ENCODE assay signal across 8 mouse cellular contexts in genomic region chr7:101349861-101350260, GRCm38 (mm10). TPM values are rescaled to one million over a fixed set of nuclear protein-coding genes. Genes with fewer than 3 reads are reported as not detected.
DNase-seq lines count a peak whose midpoint lies in the region; ATAC-seq lines count a peak whose summit lies in the region.

No protein-coding gene starts in this region.

- peaks cover 78% of the 10 kb centered on the region for H3K4me1 ChIP-seq in liver, embryonic 15.5 days (replicated peaks)

- DNase-seq in cerebellum, adult 11-12 months, result peak; percentile 60
- DNase-seq in cerebellum, adult 8-10 months, result no peak
- peak; percentile 84 for DNase-seq in Muller cell, postnatal 12 days (ENCODE audit: inconsistent ontology term)
- DNase-seq in layer of hippocampus, adult 11-12 months (ENCODE audit: low spot score), result peak; percentile 76
- no peak for DNase-seq in urinary bladder, postnatal 10 days (ENCODE audit: low spot score)
- no peak for DNase-seq in thymus, postnatal 0 days (ENCODE audit: low spot score)
- DNase-seq in thymus, adult 18-20 months, result no peak

- peak overlapping the region; percentile 90 for H3K4me2 ChIP-seq in liver, embryonic 15.5 days

- H3K27me3 ChIP-seq in liver, embryonic 15.5 days, result no peaks in the 10 kb centered on the region

- H3K27ac ChIP-seq in liver, embryonic 15.5 days (replicated peaks), result no peak overlapping the region

- no peaks in the 10 kb centered on the region for H3K9me3 ChIP-seq in liver, embryonic 15.5 days (replicated peaks)

- no peak for ATAC-seq in liver, embryonic 15.5 days (ENCODE audit: insufficient read depth)

- WGBS in liver, embryonic 15.5 days (ENCODE audit: insufficient replicate concordance), result 70% methylated on average over 2 of the region's 2 CpGs

- H3K4me3 ChIP-seq in liver, embryonic 15.5 days (replicated peaks), result no peak overlapping the region; the same call in 1 of the 2 replicates

- peaks cover 14% of the 10 kb centered on the region for H3K36me3 ChIP-seq in liver, embryonic 15.5 days (replicated peaks)

- H3K9ac ChIP-seq in liver, embryonic 15.5 days, result no peak overlapping the region

RNA-seq across cellular contexts. Expression of gene Arap1, which starts 2.0 kb away (rescaled TPM):
- polyA plus RNA-seq in liver, embryonic 15.5 days (2015; fragmentation: Nextera tagmentation; extraction: Ambion mirVana), result 14.5 and 19.8 TPM in 2 replicates
- polyA plus RNA-seq in thymus, postnatal 0 days (2015; fragmentation: Nextera tagmentation; extraction: Ambion mirVana), result 31.1 and 34.4 TPM in 2 replicates

RNA-seq across cellular contexts. Expression of gene Stard10, which starts 33.0 kb away (rescaled TPM):
- 122 and 143 TPM in 2 replicates for polyA plus RNA-seq in liver, embryonic 15.5 days (2015; fragmentation: Nextera tagmentation; extraction: Ambion mirVana)
- 12.3 and 14.6 TPM in 2 replicates for polyA plus RNA-seq in thymus, postnatal 0 days (2015; fragmentation: Nextera tagmentation; extraction: Ambion mirVana)

RNA-seq across cellular contexts. Expression of gene Atg16l2, which starts 47.8 kb away (rescaled TPM):
- polyA plus RNA-seq in liver, embryonic 15.5 days (2015; fragmentation: Nextera tagmentation; extraction: Ambion mirVana), result 5.2 and 5.9 TPM in 2 replicates
- polyA plus RNA-seq in thymus, postnatal 0 days (2015; fragmentation: Nextera tagmentation; extraction: Ambion mirVana), result 28.5 and 29.7 TPM in 2 replicates

Comparison
In these comparisons a context has a peak if more than half of its experiments do, and no peak if none do; other contexts are left out.
1. DNase-seq: peak in cerebellum, adult 11-12 months (single experiment), Muller cell, postnatal 12 days (single experiment) and layer of hippocampus, adult 11-12 months (single experiment); none in cerebellum, adult 8-10 months (single experiment), urinary bladder, postnatal 10 days (single experiment), thymus, postnatal 0 days (single experiment) and thymus, adult 18-20 months (0 of 2).